Mouse (Mus musculus) MEL (cell line): ENCODE measurements around the gene Rpp25.

Experiments used
- CTCF ChIP-seq, 3 experiments: IDR thresholded peaks in 2 of 3; conservative IDR thresholded peaks in 1 of 3; 2 replicates each; pipeline ENCODE4 v1.5.1; 2011 to 2012; ENCODE audit warnings: low read length in 3 of 3, low read depth in 2 of 3, mild to moderate bottlenecking in 2 of 3, improper control_type of control experiment in 1 of 3, inconsistent platforms in 1 of 3, mixed read lengths in 1 of 3, moderate library complexity in 1 of 3; ENCODE audit not compliant: control insufficient read depth in 1 of 3, insufficient read depth in 1 of 3, poor library complexity in 1 of 3, severe bottlenecking in 1 of 3
- MAX ChIP-seq: IDR thresholded peaks from 2 replicates; pipeline ENCODE4 v1.6.1; 2011; ENCODE audit warnings: low read length, improper control_type of control experiment
- MAZ ChIP-seq: IDR thresholded peaks from 2 replicates; pipeline ENCODE4 v1.6.1; 2012; ENCODE audit warnings: low read depth, mild to moderate bottlenecking, inconsistent platforms, low read length, improper control_type of control experiment
- POLR2A ChIP-seq, 2 experiments: IDR thresholded peaks; 2 replicates each; pipeline ENCODE4 v1.6.1; 2011 to 2012; ENCODE audit warnings: low read length in 2 of 2, mild to moderate bottlenecking in 2 of 2, control low read depth in 1 of 2, improper control_type of control experiment in 1 of 2, low read depth in 1 of 2, moderate library complexity in 1 of 2; ENCODE audit not compliant: control insufficient read depth in 1 of 2, insufficient read depth in 1 of 2, poor library complexity in 1 of 2

DNA sequence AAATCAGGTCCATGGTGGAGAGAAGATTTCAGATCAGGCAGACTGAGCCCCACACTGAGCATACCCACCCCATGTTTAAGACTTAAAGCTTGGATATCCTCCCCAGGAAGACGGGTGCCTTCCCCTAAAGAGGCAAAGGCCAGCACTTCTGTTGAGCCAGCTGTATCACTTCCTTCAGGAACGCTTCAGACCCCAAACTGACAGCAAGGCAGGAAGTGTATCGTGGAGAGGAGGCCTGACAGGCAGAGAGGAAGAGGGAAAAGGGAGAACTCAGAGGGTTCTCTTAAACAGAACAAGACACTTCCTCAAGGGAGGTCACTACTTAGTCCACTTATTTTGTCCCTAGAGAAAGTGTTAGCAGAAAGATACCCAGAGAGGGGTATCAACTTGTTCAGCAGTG lies 37.7 kb upstream of the Rpp25 start:
- TF ChIP-seq MAZ (no peak), MAX (no peak), POLR2A (IDR thresholded peaks at IDR 0.05; ENCODE audit: control insufficient read depth in 1 of 2, insufficient read depth in 1 of 2, low read depth in 1 of 2, low read length in 2 of 2, poor library complexity in 1 of 2) (no peak), CTCF (IDR thresholded peaks at IDR 0.05 in 2 of 3, conservative IDR thresholded peaks at IDR 0.05 in 1 of 3; ENCODE audit: control insufficient read depth in 1 of 3, insufficient read depth in 1 of 3, low read depth in 2 of 3, low read length in 3 of 3, poor library complexity in 1 of 3, severe bottlenecking in 1 of 3) (no peak)
